Mouse (Mus musculus): ENCODE data around the gene Fam166a.

DNA sequence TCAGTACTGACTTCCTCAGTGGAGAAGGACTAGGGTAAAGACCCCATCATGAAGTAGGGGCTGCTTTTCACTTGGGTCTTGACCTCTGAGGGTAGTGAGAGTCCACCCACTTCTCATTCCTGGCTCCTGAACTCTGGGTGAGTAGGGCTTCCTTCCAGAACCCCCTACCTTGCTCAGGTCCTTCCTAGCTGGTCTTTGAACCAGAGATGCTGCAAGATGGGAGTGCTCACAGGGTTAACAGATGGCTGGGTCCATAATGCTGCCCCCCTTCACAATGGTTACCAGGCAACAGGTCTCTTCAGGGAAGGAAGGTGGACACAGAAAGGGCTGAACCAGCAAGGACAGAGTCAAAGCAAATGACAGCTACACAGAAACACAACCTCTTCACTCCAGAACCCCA lies at the start of gene Fam166a:
- TF ChIP-seq MAFK (IDR thresholded peaks at IDR 0.05; ENCODE audit: insufficient read depth, low read depth, low read length) (no peak), ZC3H11A (IDR thresholded peaks at IDR 0.05; ENCODE audit: borderline replicate concordance, low read depth, low read length) (no peak)

Measured in ES-E14 (cell line).